Mouse (Mus musculus) forebrain, postnatal 0 days (tissue): ENCODE results near the gene Mroh7. TPM values are rescaled to one million over a fixed set of nuclear protein-coding genes. Genes with fewer than 3 reads are reported as not detected.
A peak's percentile ranks its signal among the peaks of the same experiment; 100 is the strongest.
"Not testable (repeated sequence)": the region's sequence is repeated elsewhere in the genome, so short reads cannot be mapped to it uniquely, and the experiment has no call there.

Experiments used
- ATAC-seq: fragments of 200-750 bp; cut with Nextera tagmentation; 2 replicates; pipeline ENCODE4 v1.8.0; 2017; ENCODE audit warnings: mild to moderate bottlenecking, moderate library complexity
- DNase-seq: peaks from one replicate; pipeline ENCODE4 v3.0.0-alpha.2; 2015
- H3K27ac ChIP-seq: fragments of 300-500 bp; sonication (generic); 2 replicates; pipeline ENCODE4 v1.5.1; 2014; ENCODE audit warnings: low read depth, mild to moderate bottlenecking, antibody characterized with exemption, low read length, moderate library complexity, mixed read lengths
- H3K27me3 ChIP-seq: fragments of 300-500 bp; sonication (generic); 2 replicates; pipeline ENCODE4 v1.6.1; 2014; ENCODE audit warnings: mild to moderate bottlenecking, low read length, mixed read lengths; ENCODE audit not compliant: insufficient read depth
- H3K36me3 ChIP-seq: fragments of 300-500 bp; sonication (generic); 2 replicates; pipeline ENCODE4 v1.6.1; 2014; ENCODE audit warnings: mild to moderate bottlenecking, moderate library complexity; ENCODE audit not compliant: insufficient read depth
- H3K4me1 ChIP-seq: fragments of 300-500 bp; sonication (generic); 2 replicates; pipeline ENCODE4 v1.6.1; 2014; ENCODE audit warnings: antibody characterized with exemption; ENCODE audit not compliant: insufficient read depth
- H3K4me2 ChIP-seq: fragments of 300-500 bp; sonication (generic); 2 replicates; pipeline ENCODE4 v1.6.1; 2014; ENCODE audit warnings: low read depth, mild to moderate bottlenecking, moderate library complexity
- H3K4me3 ChIP-seq: fragments of 300-500 bp; sonication (generic); 2 replicates; pipeline ENCODE4 v1.5.1; 2014; ENCODE audit warnings: low read depth, low read length, mixed read lengths
- H3K9ac ChIP-seq: fragments of 300-500 bp; sonication (generic); 2 replicates; pipeline ENCODE4 v1.6.1; 2014; ENCODE audit warnings: mild to moderate bottlenecking
- H3K9me3 ChIP-seq: fragments of 300-500 bp; sonication (generic); 2 replicates; pipeline ENCODE4 v1.6.1; 2016; ENCODE audit warnings: low read length
- CTCF ChIP-seq: sonication (generic); IDR thresholded peaks from 2 replicates; pipeline ENCODE4 v1.5.1; 2016; ENCODE audit warnings: antibody characterized with exemption, control low read depth, low read depth
- WGBS: fragments of 180-500 bp; shearing (Covaris S2); extraction: QIAGEN DNeasy Blood & Tissue Kit; methylation state at CpG from one replicate; pipeline ENCODE4 v1.1.7; 2014; 5-methylcytosine and 5-hydroxymethylcytosine counted together
- polyA plus RNA-seq: library from polyadenylated mRNA; unstranded; fragments of >200 nt; fragmentation: Nextera tagmentation; extraction: Ambion mirVana; gene quantifications from 2 replicates; pipeline ENCODE4 v1.2.1, GENCODE M21; 2015
- total RNA-seq: library from RNA; depleted of rRNA; stranded (reverse); fragments of >200 nt; gene quantifications from 2 replicates; pipeline ENCODE4 v1.2.3, GENCODE M21; 2014

Mroh7 gene
- total and polyA plus RNA-seq, 2 experiments from 2014 or later: 0.71 to 0.95 TPM

- Histone ChIP-seq H3K4me1 (no peaks in the 10 kb centered on the region), H3K4me3 (no peak overlapping the region), H3K4me2 (no peak overlapping the region), H3K36me3 (no peaks in the 10 kb centered on the region), H3K27ac (no peak overlapping the region), H3K27me3 (no peaks in the 10 kb centered on the region), H3K9me3 (no peaks in the 10 kb centered on the region), H3K9ac (no peak overlapping the region)
- TF ChIP-seq CTCF: no peak
- WGBS: 81% methylated on average over 7 of the region's 7 CpGs
- DNase-seq (no peak), ATAC-seq (no peak)
Observed at GRCm38 (mm10) chr4:106764166-106764565, 33.4 kb upstream of the Mroh7 start.

DNA sequence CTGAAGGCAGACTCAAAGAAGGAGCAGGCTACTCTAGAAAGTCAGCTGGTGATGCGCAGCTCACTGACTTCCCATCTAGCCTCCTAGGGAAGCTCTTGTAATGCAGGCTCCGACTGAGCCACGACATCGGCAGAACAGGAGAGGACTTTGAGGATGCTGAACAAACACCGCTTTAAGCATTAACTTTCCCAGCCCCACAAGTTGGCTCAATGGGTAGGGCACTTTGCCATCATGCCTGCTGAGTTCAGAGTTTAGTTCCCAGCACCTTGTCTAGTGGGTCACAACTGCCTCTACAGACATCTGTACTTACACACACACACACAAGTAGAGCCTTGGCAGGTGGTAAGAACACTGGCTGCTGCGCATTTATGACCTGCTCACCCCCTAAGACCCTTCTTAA lies 21.0 kb upstream of the Mroh7 start:
- Histone ChIP-seq H3K36me3 (no peaks in the 10 kb centered on the region), H3K4me3 (no peak overlapping the region), H3K9me3 (no peaks in the 10 kb centered on the region), H3K9ac (no peak overlapping the region), H3K27me3 (no peaks in the 10 kb centered on the region), H3K27ac (no peak overlapping the region), H3K4me1 (no peaks in the 10 kb centered on the region), H3K4me2 (no peak overlapping the region)
- 94% methylated on average over 6 of the region's 6 CpGs for WGBS
- ATAC-seq (no peak), DNase-seq (no peak)
- no peak for TF ChIP-seq CTCF

DNA sequence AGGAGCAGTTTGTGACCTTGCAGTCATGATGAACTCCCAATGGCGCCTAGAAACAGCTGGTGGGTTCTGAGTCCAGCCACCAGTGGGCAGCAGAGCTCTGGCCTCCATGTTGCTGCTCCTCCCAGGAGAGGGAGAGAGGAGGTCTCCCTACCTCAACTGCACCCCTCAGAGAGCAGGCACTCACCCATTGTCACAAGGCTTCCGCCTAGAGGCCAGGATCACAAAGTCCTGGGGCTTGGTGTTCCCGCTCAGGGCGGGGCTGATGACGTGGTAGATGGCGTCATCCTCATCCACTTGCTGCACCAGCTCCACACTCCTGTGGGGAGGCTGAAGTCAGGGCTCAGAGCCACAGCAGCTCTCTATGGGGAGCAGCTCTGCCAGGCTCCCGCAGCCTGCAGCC lies 19.0 kb upstream of the Mroh7 start:
- Histone ChIP-seq H3K36me3 (no peaks in the 10 kb centered on the region), H3K9me3 (no peaks in the 10 kb centered on the region), H3K27ac (peak overlapping the region; percentile 45; the same call in 1 of the 2 replicates), H3K4me1 (no peaks in the 10 kb centered on the region), H3K4me2 (peak overlapping the region; percentile 41), H3K27me3 (no peaks in the 10 kb centered on the region), H3K9ac (peak overlapping the region; percentile 25; the same call in 1 of the 2 replicates), H3K4me3 (peak overlapping the region; percentile 13; the same call in 1 of the 2 replicates)
- ATAC-seq (peak; percentile 96), DNase-seq (peak; percentile 87)
- peak; percentile 92 for TF ChIP-seq CTCF
- under 1% methylated on average over 7 of the region's 7 CpGs for WGBS

DNA sequence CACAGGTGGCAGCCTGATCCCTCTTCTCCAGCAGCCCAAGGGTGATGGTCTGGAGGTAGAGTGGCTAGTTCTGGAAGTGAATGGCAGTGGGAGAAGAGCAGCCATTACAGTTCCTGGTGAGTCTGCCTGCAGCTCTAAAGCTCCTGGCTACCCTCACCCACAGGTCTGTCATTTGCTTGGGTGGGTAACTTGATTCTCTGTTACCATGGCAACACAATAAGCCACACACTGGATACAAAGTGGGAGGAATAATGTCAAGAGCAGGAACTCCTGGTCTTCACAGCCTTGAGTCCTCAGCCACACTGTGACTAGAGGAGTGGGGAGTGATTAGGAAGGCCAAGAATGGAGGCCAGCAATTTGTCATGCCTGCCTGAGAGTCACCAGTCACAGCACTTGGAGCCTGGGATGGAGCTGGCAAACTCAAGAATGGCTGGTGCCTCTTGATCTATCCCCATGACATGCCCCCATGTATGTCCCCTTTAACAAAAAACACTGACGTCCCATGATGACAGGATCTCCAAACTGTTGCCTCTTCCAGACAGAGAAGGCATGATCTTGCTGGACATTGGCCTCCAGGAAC lies 16.4 kb upstream of the Mroh7 start:
- no peak overlapping the region for H3K4me3 ChIP-seq
- WGBS: 87% methylated on average over 1 of the region's 1 CpGs
- no peak; the same call in 1 of the 2 replicates for ATAC-seq
- no peak for TF ChIP-seq CTCF
- H3K9ac ChIP-seq: no peak overlapping the region
- no peak overlapping the region for H3K4me2 ChIP-seq
- H3K36me3 ChIP-seq: no peaks in the 10 kb centered on the region
- peak; percentile 11 for DNase-seq
- H3K27me3 ChIP-seq: no peaks in the 10 kb centered on the region
- no peak overlapping the region for H3K27ac ChIP-seq
- H3K4me1 ChIP-seq: no peaks in the 10 kb centered on the region
- no peaks in the 10 kb centered on the region for H3K9me3 ChIP-seq

DNA sequence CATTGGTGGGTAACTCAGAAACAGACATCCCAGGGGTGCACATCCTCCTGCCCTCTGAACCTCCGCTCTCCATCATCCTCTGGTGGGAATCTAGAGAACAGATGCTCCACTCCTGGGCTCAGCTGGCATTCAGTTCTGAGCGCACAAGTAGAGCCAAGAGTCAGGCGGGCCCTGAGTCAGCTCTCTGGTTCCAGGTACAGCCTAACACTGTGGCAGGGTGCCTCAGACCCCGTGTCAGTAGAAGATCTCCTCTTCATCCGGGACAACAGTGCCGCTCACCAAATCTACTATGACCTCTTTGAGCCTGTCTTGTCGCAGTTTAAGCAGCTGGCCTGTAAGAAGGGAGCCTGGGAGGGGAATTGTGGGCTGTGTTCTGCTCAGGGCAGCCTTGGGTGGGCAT lies 15.1 kb upstream of the Mroh7 start:
- DNase-seq (no peak), ATAC-seq (no peak)
- H3K27me3 ChIP-seq: no peaks in the 10 kb centered on the region
- TF ChIP-seq CTCF: no peak
- H3K4me3 ChIP-seq: no peak overlapping the region
- 88% methylated on average over 7 of the region's 7 CpGs for WGBS
- H3K36me3 ChIP-seq: no peaks in the 10 kb centered on the region
- no peak overlapping the region for H3K4me2 ChIP-seq
- no peak overlapping the region for H3K27ac ChIP-seq
- no peaks in the 10 kb centered on the region for H3K4me1 ChIP-seq
- no peaks in the 10 kb centered on the region for H3K9me3 ChIP-seq
- H3K9ac ChIP-seq: no peak overlapping the region

GRCm38 (mm10) chr4:106737904-106738303 lies 7.2 kb upstream of the Mroh7 start:
- DNase-seq: no peak
- 49% methylated on average over 3 of the region's 3 CpGs for WGBS

GRCm38 (mm10) chr4:106736884-106737283 lies 6.2 kb upstream of the Mroh7 start:
- ATAC-seq, DNase-seq, H3K9ac ChIP-seq, H3K4me3 ChIP-seq, H3K9me3 ChIP-seq, H3K4me2 ChIP-seq, H3K27ac ChIP-seq, H3K36me3 ChIP-seq, H3K27me3 ChIP-seq, H3K4me1 ChIP-seq: not testable (repeated sequence)
- 84% methylated on average over 1 of the region's 1 CpGs for WGBS

More at GRCm38 (mm10) chr4:106737904-106738303, 7.2 kb upstream of the Mroh7 start:
- TF ChIP-seq CTCF: no peak
- no peaks in the 10 kb centered on the region for H3K9me3 ChIP-seq
- no peak overlapping the region for H3K27ac ChIP-seq
- H3K4me2 ChIP-seq: no peak overlapping the region
- H3K36me3 ChIP-seq: no peaks in the 10 kb centered on the region
- no peak overlapping the region for H3K4me3 ChIP-seq
- no peak overlapping the region for H3K9ac ChIP-seq
- H3K27me3 ChIP-seq: no peaks in the 10 kb centered on the region
- ATAC-seq: no peak
- no peaks in the 10 kb centered on the region for H3K4me1 ChIP-seq
